Mouse (Mus musculus): Measurements from ENCODE around the gene Camk1d. TPM values are rescaled to one million over a fixed set of nuclear protein-coding genes. Genes with fewer than 3 reads are reported as not detected.
"Not testable (repeated sequence)": the region's sequence is repeated elsewhere in the genome, so short reads cannot be mapped to it uniquely, and the experiment has no call there.

The Camk1d gene
- total RNA-seq, 2 experiments from 2014 or later, result 159 to 180 TPM

GRCm38 (mm10) chr2:5284351-5284750 is 430.0 kb downstream of the Camk1d start:
- TF ChIP-seq CTCF (conservative IDR thresholded peaks at IDR 0.05), result no peak
- Histone ChIP-seq H3K4me3 (no peak overlapping the region), H3K27ac (no peak overlapping the region)
- DNase-seq (ENCODE audit: low spot score in 2 of 2), result no peak

- no peak for DNase-seq (ENCODE audit: low spot score in 2 of 2)
- Histone ChIP-seq H3K4me3 (no peak overlapping the region), H3K27ac (no peak overlapping the region)
- TF ChIP-seq CTCF (conservative IDR thresholded peaks at IDR 0.05), result no peak
These were observed 431.7 kb downstream of the Camk1d start for GRCm38 (mm10) chr2:5282623-5283022.

GRCm38 (mm10) chr2:5267980-5268379 is 446.3 kb downstream of the Camk1d start:
- Histone ChIP-seq H3K4me3 (no peak overlapping the region), H3K27ac (no peak overlapping the region)
- no peak for TF ChIP-seq CTCF (conservative IDR thresholded peaks at IDR 0.05)
- DNase-seq (ENCODE audit: low spot score in 2 of 2), result no peak

GRCm38 (mm10) chr2:5262279-5262678 is 452.0 kb downstream of the Camk1d start:
- DNase-seq (ENCODE audit: low spot score in 2 of 2), result no peak
- no peak for TF ChIP-seq CTCF (conservative IDR thresholded peaks at IDR 0.05)
- H3K27ac ChIP-seq, result no peak overlapping the region
- H3K4me3 ChIP-seq, result no peak overlapping the region

GRCm38 (mm10) chr2:5258250-5258649 is 456.1 kb downstream of the Camk1d start:
- no peak for DNase-seq (ENCODE audit: low spot score in 2 of 2)
- no peak overlapping the region for H3K27ac ChIP-seq
- no peak for TF ChIP-seq CTCF (conservative IDR thresholded peaks at IDR 0.05)
- no peak overlapping the region for H3K4me3 ChIP-seq

GRCm38 (mm10) chr2:5249969-5250368 is 464.3 kb downstream of the Camk1d start:
- TF ChIP-seq CTCF (conservative IDR thresholded peaks at IDR 0.05), result peak; percentile 79
- no peak overlapping the region; the same call in 1 of the 2 replicates for H3K4me3 ChIP-seq
- DNase-seq (ENCODE audit: low spot score in 2 of 2), result peak; percentile 84 to 91
- H3K27ac ChIP-seq, result peak overlapping the region; percentile 57; the same call in 1 of the 2 replicates

DNA sequence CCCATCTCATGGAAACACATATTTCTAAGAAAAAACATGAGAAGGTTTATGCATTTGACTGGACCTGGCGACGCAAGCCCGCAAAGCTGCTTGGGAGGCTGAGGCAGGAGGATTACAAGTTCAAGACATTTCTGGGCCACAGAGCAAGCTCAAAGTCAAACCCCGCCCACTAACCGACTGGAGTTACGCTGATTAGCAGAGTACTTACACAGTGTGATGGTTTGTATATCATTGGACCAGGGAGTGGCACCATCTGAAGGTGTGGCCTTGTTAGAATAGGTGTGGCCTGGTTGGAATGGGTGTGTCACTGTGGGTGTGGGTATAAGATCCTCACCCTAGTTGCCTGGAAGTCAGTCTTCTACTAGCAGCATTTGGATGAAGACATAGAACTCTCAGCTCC is 465.1 kb downstream of the Camk1d start:
- not testable (repeated sequence) for DNase-seq (ENCODE audit: low spot score in 2 of 2); H3K4me3 ChIP-seq; H3K27ac ChIP-seq

Other genes with a start within 250 kb of the Camk1d start
- 10 to 100 TPM; 22.6 to 23.6 TPM for gene Nudt5, start 130.5 kb upstream of the Camk1d start, total RNA-seq (2021)
- 100 to 1,000 TPM; 135 to 157 TPM for gene Cdc123, start 130.6 kb upstream of the Camk1d start, total RNA-seq (2021)
- gene Gm13199, start 148.4 kb upstream of the Camk1d start, total RNA-seq (2021), result 1 to 10 TPM; 1.5 to 2.6 TPM
- gene Sec61a2, start 180.9 kb upstream of the Camk1d start, total RNA-seq (2021), result 10 to 100 TPM; 98.7 to 99.1 TPM
- 10 to 100 TPM in 1 of 2 experiments, 1 to 10 TPM in 1; 7.9 to 12.2 TPM for gene Dhtkd1, start 228.3 kb upstream of the Camk1d start, total RNA-seq (2021)
- 10 to 100 TPM; 45.2 to 46.6 TPM for gene Upf2, start 237.0 kb upstream of the Camk1d start, total RNA-seq (2021)